Mouse (Mus musculus) gastrocnemius, postnatal 10 days (tissue): ENCODE data around the gene Mgat1. TPM values are rescaled to one million over a fixed set of nuclear protein-coding genes. Genes with fewer than 3 reads are reported as not detected.
"Not testable (repeated sequence)": the region's sequence is repeated elsewhere in the genome, so short reads cannot be mapped to it uniquely, and the experiment has no call there.

Experiments used
- DNase-seq: peaks from one replicate; pipeline ENCODE4 v3.0.0; 2021; ENCODE audit warnings: mixed read lengths
- total RNA-seq, 2 experiments: library from RNA; stranded (reverse); gene quantifications; 2 replicates each; pipeline ENCODE4 v1.2.3; 2021

The Mgat1 gene
- total RNA-seq, 2 experiments from 2014 or later = 42.7 to 60.3 TPM

GRCm38 (mm10) chr11:49263149-49263548 lies 19.2 kb downstream of the Mgat1 start:
- DNase-seq = no peak

- no peak for DNase-seq
These were observed 20.1 kb downstream of the Mgat1 start for GRCm38 (mm10) chr11:49264081-49264480.

GRCm38 (mm10) chr11:49264622-49265021 lies 20.6 kb downstream of the Mgat1 start:
- DNase-seq = no peak

GRCm38 (mm10) chr11:49265101-49265500 lies 21.1 kb downstream of the Mgat1 start:
- DNase-seq = no peak

GRCm38 (mm10) chr11:49266671-49267070 lies 22.7 kb downstream of the Mgat1 start:
- DNase-seq = no peak

GRCm38 (mm10) chr11:49267316-49267715 lies 23.3 kb downstream of the Mgat1 start:
- DNase-seq = no peak

- DNase-seq = no peak
These were observed 24.1 kb downstream of the Mgat1 start for GRCm38 (mm10) chr11:49267970-49268579.

GRCm38 (mm10) chr11:49269761-49270160 lies 25.8 kb downstream of the Mgat1 start:
- no peak for DNase-seq

GRCm38 (mm10) chr11:49270368-49270767 lies 26.4 kb downstream of the Mgat1 start:
- no peak for DNase-seq

GRCm38 (mm10) chr11:49271334-49271733 lies 27.3 kb downstream of the Mgat1 start:
- DNase-seq = no peak

GRCm38 (mm10) chr11:49273834-49274519 lies 30.0 kb downstream of the Mgat1 start:
- no peak for DNase-seq

GRCm38 (mm10) chr11:49278222-49278621 lies 34.2 kb downstream of the Mgat1 start, which contains the start of gene Olfr1393:
Gene Olfr1393, plus strand, starts transcription at chr11:49278304.
- no peak for DNase-seq

- not testable (repeated sequence) for DNase-seq
These were observed 41.0 kb downstream of the Mgat1 start, which contains the start of gene Olfr1392 for GRCm38 (mm10) chr11:49284982-49285381. Gene Olfr1392, plus strand, starts transcription at chr11:49285282.

GRCm38 (mm10) chr11:49287251-49287650 lies 43.3 kb downstream of the Mgat1 start:
- no peak for DNase-seq

GRCm38 (mm10) chr11:49292777-49293176 lies 48.8 kb downstream of the Mgat1 start:
- DNase-seq = no peak

- no peak for DNase-seq
These were observed 60.5 kb downstream of the Mgat1 start, which contains the start of gene Olfr10 for GRCm38 (mm10) chr11:49304441-49304840. Gene Olfr10, plus strand, starts transcription at chr11:49304741.

GRCm38 (mm10) chr11:49308547-49308946 lies 64.6 kb downstream of the Mgat1 start:
- DNase-seq = not testable (repeated sequence)

Other genes starting within 250 kb of the Mgat1 start
- 1 to 10 TPM in 1 of 2 experiments, under 1 TPM in 1; 0.87 to 1.9 TPM for gene 9930111J21Rik2, start 192.9 kb upstream of the Mgat1 start, total RNA-seq
- not detected for gene Tgtp2, start 180.0 kb upstream of the Mgat1 start, total RNA-seq
- 1 to 10 TPM in 1 of 2 experiments, under 1 TPM in 1; 0.77 to 1.9 TPM for gene Ifi47, start 167.6 kb upstream of the Mgat1 start, total RNA-seq
- not detected for gene Olfr1396, start 129.3 kb upstream of the Mgat1 start, total RNA-seq
- gene Olfr1395, start 101.9 kb upstream of the Mgat1 start, total RNA-seq = not detected
- not detected for gene Olfr1394, start 89.8 kb upstream of the Mgat1 start, total RNA-seq
- gene Btnl9, start 57.0 kb upstream of the Mgat1 start, total RNA-seq = 1 to 10 TPM; 5.9 to 7.7 TPM
- 10 to 100 TPM; 20.8 to 27.5 TPM for gene Zfp62, start 40.9 kb upstream of the Mgat1 start, total RNA-seq
- under 1 TPM; 0.18 to 0.33 TPM for gene Olfr1393, start 34.1 kb downstream of the Mgat1 start, total RNA-seq
- not detected for gene Olfr1392, start 41.1 kb downstream of the Mgat1 start, total RNA-seq
- not detected for gene Olfr10, start 60.5 kb downstream of the Mgat1 start, total RNA-seq
- not detected for gene Olfr1391, start 78.6 kb downstream of the Mgat1 start, total RNA-seq
- not detected for gene Olfr1390, start 91.0 kb downstream of the Mgat1 start, total RNA-seq
- not detected for gene Olfr1389, start 178.9 kb downstream of the Mgat1 start, total RNA-seq
- gene Olfr1388, start 192.4 kb downstream of the Mgat1 start, total RNA-seq = under 1 TPM; 0.11 to 0.12 TPM
- not detected for gene Olfr1387, start 211.2 kb downstream of the Mgat1 start, total RNA-seq
- not detected for gene Olfr1386, start 220.9 kb downstream of the Mgat1 start, total RNA-seq
- not detected for gene Olfr1385, start 244.9 kb downstream of the Mgat1 start, total RNA-seq